Mouse (Mus musculus) heart, postnatal 36 days (tissue): Measurements from ENCODE around the gene Gm3250. TPM values are rescaled to one million over a fixed set of nuclear protein-coding genes. Genes with fewer than 3 reads are reported as not detected.
"Not testable (repeated sequence)": the region's sequence is repeated elsewhere in the genome, so short reads cannot be mapped to it uniquely, and the experiment has no call there.

Experiments
- DNase-seq, 2 experiments: peaks; one replicate each; pipeline ENCODE4 v3.0.0; 2021 to 2022
- intact Hi-C: fragments of 180-260 bp; cut with DNase I; formaldehyde crosslinking; loops from one replicate; pipeline ENCODE4 v1.15.1; 2025
- total RNA-seq, 2 experiments: library from RNA; stranded (reverse); gene quantifications; 2 replicates each; pipeline ENCODE4 v1.2.3; 2021

The Gm3250 gene
- not detected for total RNA-seq

GRCm38 (mm10) chr10:77782442-77782841, at the start of gene Gm3250:
Gene Gm3250, minus strand, starts transcription at chr10:77782542.
- intact Hi-C loops, DNase-seq: not testable (repeated sequence)

DNA sequence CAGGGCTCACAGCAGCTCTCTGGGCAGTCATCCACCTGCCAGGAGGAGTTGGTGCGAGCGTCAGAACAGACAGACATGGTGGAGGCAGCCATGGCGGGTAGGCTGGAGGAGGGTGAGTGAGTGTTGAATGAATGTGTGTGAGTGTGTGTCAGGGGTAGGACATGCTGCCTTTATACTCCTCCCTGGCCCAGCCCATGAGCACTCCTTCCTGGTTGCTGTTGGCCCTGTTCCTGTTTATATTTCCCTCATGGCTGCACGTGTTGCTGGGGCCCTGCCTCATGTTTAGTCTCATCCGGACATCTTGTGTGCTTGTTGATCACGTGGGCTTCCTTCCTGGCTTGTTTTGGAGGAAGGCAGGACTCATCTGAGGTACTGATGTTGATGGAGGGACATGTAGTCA, 44.6 kb upstream of the Gm3250 start, which contains the start of gene Krtap10-4:
TSS of gene Krtap10-4 (minus strand) at position 145 of the 400 bp plus-strand sequence.
- intact Hi-C loops: no loop called here
- no peak for DNase-seq

DNA sequence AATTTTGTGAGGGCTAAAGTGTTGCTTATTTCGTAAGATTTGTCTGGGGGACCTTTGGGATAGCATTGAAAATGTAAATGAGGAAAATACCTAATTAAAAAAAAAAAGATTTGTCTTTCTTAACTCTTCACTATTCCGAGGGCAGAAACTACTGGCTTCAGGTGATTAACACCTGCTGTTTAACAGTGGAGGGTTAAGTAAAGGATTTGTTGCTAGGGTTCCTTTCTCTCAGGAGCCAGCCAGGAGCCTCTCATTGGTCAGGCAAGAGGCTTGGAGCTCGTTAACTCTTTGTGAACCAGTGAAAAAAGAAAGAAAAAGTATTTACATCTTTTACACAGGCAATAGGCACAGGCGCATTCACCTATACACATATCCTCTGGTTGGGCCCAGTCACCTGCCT, 36.9 kb upstream of the Gm3250 start:
- no peak for DNase-seq
- intact Hi-C loops: loop anchor here (5.0 kb wide), 1 partner anchor 192 kb away; no protein-coding TSS in a partner anchor

DNA sequence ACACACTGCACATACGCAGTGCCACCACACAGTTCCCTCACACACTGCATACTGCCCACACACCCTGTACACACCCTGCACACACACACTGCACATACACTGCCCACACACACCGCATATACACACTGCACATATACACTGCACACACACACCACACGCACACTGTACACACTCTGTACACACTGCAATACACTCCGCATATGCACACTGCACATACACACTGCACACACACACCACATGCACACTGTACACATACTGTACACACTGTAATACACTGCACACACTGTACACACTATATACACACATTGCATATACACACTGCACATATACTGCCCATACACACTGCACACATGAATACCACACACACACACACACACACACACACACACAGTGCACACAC, 36.2 kb upstream of the Gm3250 start:
- intact Hi-C loops: loop anchor here (5.0 kb wide), 1 partner anchor 191 kb away; no protein-coding TSS in a partner anchor
- DNase-seq: no peak

DNA sequence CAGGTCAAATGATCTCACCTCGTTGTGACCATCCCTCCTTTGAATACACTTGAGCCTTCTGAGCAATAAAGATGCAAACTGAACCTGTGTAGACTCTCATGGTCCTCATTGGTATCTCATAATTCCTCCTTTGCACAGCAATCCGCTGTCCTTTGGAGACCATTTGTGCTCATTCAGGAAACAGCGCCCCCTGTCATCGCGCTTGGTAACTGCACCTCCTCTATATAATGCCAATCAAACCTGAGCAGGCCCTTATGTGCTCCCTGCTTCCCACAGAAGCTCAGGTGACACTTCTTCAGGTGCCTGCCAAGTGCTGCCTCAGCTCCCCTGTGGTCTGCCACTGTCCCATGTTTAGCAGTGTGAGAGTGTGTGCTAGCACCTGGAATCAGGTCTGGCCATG, 33.2 kb upstream of the Gm3250 start:
- intact Hi-C loops: loop anchor here (2.0 to 5.0 kb wide), 2 partner anchors 87 to 188 kb away; no protein-coding TSS in a partner anchor
- peak; percentile 18 to 45 for DNase-seq

GRCm38 (mm10) chr10:77814382-77814781, 32.0 kb upstream of the Gm3250 start, which contains the start of gene Gm2696:
Gene Gm2696, plus strand, starts transcription at chr10:77814682.
- DNase-seq: no peak
- intact Hi-C loops: loop anchor here (2.0 kb wide), 1 partner anchor 86 kb away; no protein-coding TSS in a partner anchor

- intact Hi-C loops: no loop called here
- DNase-seq: no peak
These were observed 29.4 kb upstream of the Gm3250 start, which contains the start of gene Gm9507 for GRCm38 (mm10) chr10:77811743-77812142. Gene Gm9507, minus strand, starts transcription at chr10:77811843.

DNA sequence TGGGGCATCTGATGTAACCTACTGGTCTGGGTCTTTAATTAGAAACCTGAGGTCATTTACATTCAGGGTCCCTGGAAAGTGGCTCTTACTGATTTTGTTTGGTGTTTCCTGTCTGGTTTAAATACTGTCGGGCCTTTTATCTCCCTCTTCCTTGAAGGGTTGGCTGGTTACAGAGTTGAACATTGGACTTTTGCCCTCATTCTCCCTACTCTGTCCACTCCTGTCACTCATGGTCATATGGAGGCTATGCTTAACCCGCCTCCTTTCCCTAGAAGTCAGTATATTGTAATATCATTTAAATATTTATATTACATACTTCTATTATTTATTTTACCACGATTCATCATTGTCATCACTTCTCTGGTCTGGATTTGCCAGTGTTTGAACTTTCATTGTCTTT, 21.8 kb upstream of the Gm3250 start:
- DNase-seq: no peak
- intact Hi-C loops: no loop called here

GRCm38 (mm10) chr10:77798921-77799508, 16.7 kb upstream of the Gm3250 start, which contains the start of gene Gm19668:
Gene Gm19668, minus strand, starts transcription at chr10:77799133.
- intact Hi-C loops: no loop called here
- no peak for DNase-seq

DNA sequence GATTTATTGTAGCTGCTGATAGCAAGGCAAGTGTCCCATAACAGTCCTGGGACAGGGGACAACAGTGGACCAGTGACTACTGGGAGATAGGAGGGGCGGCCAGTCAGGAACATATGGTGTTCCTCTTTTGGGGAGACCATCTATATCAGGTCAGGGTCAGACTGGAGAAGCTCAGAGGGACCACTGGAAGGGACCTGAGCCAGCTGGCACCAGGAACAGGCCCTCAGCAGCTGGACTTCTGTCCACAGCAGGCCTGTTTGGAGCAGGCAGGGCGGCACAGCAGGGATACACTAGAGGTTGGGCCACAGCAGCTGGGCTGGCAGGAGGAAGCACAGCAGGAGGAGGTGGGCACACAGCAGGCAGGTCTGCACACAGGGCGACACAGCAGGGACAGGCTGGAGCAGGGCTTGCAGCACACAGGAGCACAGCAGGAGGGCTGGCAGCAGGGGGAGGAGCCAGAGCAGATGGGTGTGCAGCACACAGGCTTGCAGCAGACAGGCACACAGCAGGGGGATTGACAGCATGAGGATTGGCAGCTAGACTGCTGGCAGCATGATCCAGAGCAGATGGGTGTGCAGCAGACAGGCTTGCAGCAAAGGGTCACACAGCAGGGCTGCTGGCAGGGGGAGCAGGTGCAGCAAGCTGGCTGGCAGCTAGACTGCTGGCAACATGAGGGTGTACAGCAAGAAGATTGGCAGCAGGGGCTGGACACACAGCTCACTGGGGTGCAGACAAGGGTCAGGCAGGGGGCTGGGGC, 16.0 kb upstream of the Gm3250 start:
- DNase-seq, intact Hi-C loops: not testable (repeated sequence)

DNA sequence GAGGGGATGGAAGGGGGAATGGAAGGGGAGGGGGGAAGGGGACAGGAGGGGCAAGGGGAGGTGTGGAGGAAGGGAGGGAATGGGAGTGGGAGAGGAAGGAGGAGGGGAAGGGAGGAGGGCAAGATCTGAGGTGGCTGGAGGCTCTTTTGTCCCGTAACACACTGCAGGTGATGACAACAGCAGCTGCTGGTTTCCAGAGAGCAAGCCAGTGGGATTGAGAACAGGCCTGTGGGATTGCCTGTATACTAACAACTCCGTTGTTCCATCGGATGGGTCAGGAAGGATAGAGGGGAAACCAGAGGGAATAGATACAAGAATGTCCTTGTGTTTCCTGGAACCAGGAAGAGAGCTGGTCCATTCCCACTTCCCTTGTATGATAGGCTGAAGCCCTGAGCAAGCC, 15.3 kb upstream of the Gm3250 start:
- no peak for DNase-seq
- intact Hi-C loops: no loop called here

DNA sequence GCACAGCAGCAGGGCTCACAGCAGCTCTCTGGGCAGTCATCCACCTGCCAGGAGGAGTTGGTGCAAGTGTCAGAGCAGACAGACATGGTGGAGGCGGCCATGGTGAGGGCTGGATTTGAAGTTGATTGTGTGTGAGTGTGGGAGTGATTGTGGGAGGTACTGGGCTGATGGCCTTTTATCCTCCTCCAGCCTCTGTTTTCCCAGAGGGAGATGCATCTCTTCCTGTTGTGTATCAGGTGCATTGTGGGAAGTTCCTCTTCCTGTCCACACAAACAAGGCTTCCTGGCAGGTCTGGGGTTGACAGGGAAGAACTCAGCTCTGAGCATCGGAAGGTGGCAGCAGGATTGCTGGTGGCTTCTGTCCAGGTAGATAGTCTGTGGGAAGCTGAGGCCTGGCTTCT, 12.6 kb upstream of the Gm3250 start, which contains the start of gene Gm9639:
TSS of gene Gm9639 (minus strand) at position 101 of the 400 bp plus-strand sequence.
- intact Hi-C loops: no loop called here
- DNase-seq: no peak

- no peak for DNase-seq
- intact Hi-C loops: no loop called here
These were observed 6.3 kb upstream of the Gm3250 start for GRCm38 (mm10) chr10:77788621-77789020.

GRCm38 (mm10) chr10:77787876-77788275, 5.5 kb upstream of the Gm3250 start, which contains the start of gene Gm7137:
Gene Gm7137, minus strand, starts transcription at chr10:77788200.
- intact Hi-C loops: not testable (repeated sequence)
- DNase-seq: peak; percentile 13 to 21

GRCm38 (mm10) chr10:77783396-77783795, 1.1 kb upstream of the Gm3250 start:
- intact Hi-C loops, DNase-seq: not testable (repeated sequence)

DNA sequence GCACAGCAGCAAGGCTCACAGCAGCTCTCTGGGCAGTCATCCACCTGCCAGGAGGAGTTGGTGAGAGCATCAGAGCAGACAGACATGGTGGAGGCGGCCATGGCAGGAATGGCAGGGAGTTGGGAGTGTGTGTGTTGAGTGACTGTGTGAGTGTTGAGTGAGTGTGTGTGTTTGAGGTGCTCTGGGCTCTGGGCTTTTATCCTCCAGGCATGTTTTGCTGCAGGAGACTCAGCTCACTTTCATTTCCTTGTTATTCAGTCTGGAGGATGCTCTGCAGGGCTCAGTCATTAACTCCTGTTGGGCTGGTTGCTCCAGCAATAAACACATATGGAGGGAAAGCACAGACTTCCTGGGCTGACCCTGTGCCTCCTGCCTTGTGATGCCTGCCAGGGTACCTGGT, 5.5 kb downstream of the Gm3250 start, which contains the start of gene Gm7138:
TSS of gene Gm7138 (minus strand) at position 101 of the 400 bp plus-strand sequence.
- intact Hi-C loops, DNase-seq: not testable (repeated sequence)

- DNase-seq, intact Hi-C loops: not testable (repeated sequence)
These were observed 10.2 kb downstream of the Gm3250 start for GRCm38 (mm10) chr10:77772142-77772541.

DNA sequence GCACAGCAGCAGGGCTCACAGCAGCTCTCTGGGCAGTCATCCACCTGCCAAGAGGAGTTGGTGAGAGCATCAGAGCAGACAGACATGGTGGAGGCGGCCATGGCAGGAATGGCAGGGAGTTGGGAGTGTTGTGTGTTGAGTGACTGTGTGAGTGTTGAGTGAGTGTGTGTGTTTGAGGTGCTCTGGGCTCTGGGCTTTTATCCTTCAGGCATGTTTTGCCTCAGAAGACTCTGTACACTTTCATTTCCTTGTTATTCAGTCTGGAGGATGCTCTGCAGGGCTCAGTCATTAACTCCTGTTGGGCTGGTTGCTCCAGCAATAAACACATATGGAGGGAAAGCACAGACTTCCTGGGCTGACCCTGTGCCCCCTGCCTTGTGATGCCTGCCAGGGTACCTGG, 11.1 kb downstream of the Gm3250 start, which contains the start of gene Gm3238:
TSS of gene Gm3238 (minus strand) at position 101 of the 400 bp plus-strand sequence.
- intact Hi-C loops: not testable (repeated sequence)

GRCm38 (mm10) chr10:77769727-77770126, 12.6 kb downstream of the Gm3250 start:
- intact Hi-C loops: no loop called here
- no peak for DNase-seq

More for the DNA sequence above, 11.1 kb downstream of the Gm3250 start, which contains the start of gene Gm3238:
- not testable (repeated sequence) for DNase-seq

- intact Hi-C loops: not testable (repeated sequence)
These were observed 22.8 kb downstream of the Gm3250 start, which contains the start of gene Gm3233 for GRCm38 (mm10) chr10:77759582-77759981. Gene Gm3233, minus strand, starts transcription at chr10:77759682.

DNA sequence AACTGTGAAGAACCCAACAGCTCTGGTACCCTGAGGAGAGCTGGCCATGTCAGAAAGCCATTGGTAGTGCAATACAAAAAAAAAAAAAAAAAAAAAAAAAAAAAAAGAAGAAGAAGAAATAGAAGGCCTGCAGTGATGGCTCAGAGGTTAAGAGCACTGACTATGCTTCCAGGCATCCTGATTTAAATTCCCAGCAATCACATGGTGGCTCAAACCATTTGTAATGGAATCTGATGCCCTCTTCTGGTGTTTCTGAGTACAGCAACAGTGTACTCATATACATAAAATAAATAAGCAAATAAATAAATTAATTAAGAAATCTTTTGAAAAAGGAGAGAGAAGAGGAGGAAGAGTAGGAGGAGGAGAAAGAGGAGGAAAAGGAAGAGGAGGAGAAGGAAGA, 28.9 kb downstream of the Gm3250 start:
- intact Hi-C loops: no loop called here
- no peak for DNase-seq

More at GRCm38 (mm10) chr10:77759582-77759981, 22.8 kb downstream of the Gm3250 start, which contains the start of gene Gm3233:
- DNase-seq: not testable (repeated sequence)
